23 mouse cellular contexts compared by ENCODE assay signal in the genomic region with DNA sequence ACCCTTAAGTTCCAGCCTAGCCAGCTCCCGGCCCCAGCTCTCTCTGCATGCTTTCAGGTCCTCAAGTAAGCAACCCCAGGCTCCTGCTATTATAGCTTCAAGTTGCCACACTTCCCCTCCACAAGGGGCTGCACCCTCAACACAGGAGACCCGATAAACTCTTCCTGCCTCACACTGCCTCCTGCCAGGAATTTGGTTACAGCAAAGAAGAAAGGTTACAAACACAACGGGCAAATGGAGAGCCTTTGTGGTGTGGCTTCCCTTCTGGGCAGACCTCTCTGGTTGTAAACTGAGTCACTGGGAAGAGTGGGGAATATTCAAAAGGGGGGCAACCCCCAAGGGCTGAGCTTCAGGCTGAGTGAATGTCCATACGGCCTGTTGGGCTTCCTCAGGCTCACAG.
DNase-seq lines count a peak whose midpoint lies in the region; ATAC-seq lines count a peak whose summit lies in the region.
"Had no signal": no experiment of that assay in that cellular context is flagged by ENCODE, and none has a peak within 500 bp of the region (broad histone marks: within the 10 kb centered on the region; RNA-seq: fewer than 3 reads in every experiment).

No protein-coding gene starts in this region.

- no peak overlapping the region for H3K4me2 ChIP-seq in intestine, embryonic 14.5 days (ENCODE audit: low read length)
- H3K4me2 ChIP-seq in intestine, embryonic 15.5 days (replicated peaks): no peak overlapping the region
- H3K4me2 ChIP-seq in kidney, embryonic 16.5 days (replicated peaks; ENCODE audit: low read depth, low read length): no peak overlapping the region
- H3K4me2 ChIP-seq: embryonic facial prominence, embryonic 15.5 days; heart, embryonic 13.5 days; hindbrain, embryonic 12.5 days had no signal

- H3K9me3 ChIP-seq in intestine, embryonic 14.5 days (ENCODE audit: control insufficient read depth, low read length): no peaks in the 10 kb centered on the region
- H3K9me3 ChIP-seq in intestine, embryonic 15.5 days: no peaks in the 10 kb centered on the region
- H3K9me3 ChIP-seq in kidney, embryonic 16.5 days (ENCODE audit: low read length): no peaks in the 10 kb centered on the region
- H3K9me3 ChIP-seq: embryonic facial prominence, embryonic 15.5 days; forebrain, embryonic 10.5 days; heart, embryonic 13.5 days; hindbrain, embryonic 12.5 days had no signal

- H3K36me3 ChIP-seq in intestine, embryonic 14.5 days (ENCODE audit: control insufficient read depth, insufficient read depth, low read length): no peaks in the 10 kb centered on the region
- H3K36me3 ChIP-seq in intestine, embryonic 15.5 days: no peaks in the 10 kb centered on the region
- H3K36me3 ChIP-seq in kidney, embryonic 16.5 days (ENCODE audit: insufficient read depth, low read length): no peaks in the 10 kb centered on the region
- H3K36me3 ChIP-seq: embryonic facial prominence, embryonic 15.5 days; forebrain, embryonic 10.5 days; heart, embryonic 13.5 days; hindbrain, embryonic 12.5 days had no signal

- H3K27me3 ChIP-seq in intestine, embryonic 14.5 days (replicated peaks; ENCODE audit: control insufficient read depth, insufficient read depth, low read length): no peaks in the 10 kb centered on the region
- H3K27me3 ChIP-seq in intestine, embryonic 15.5 days (replicated peaks): no peaks in the 10 kb centered on the region
- no peaks in the 10 kb centered on the region for H3K27me3 ChIP-seq in kidney, embryonic 16.5 days (ENCODE audit: insufficient read depth, low read length)
- H3K27me3 ChIP-seq: CH12.LX; embryonic facial prominence, embryonic 15.5 days; heart, embryonic 13.5 days; hindbrain, embryonic 12.5 days; Patski had no signal

- H3K4me1 ChIP-seq in intestine, embryonic 14.5 days (replicated peaks; ENCODE audit: control insufficient read depth, insufficient read depth, low read length): no peaks in the 10 kb centered on the region; the same call in 1 of the 2 replicates
- H3K4me1 ChIP-seq in intestine, embryonic 15.5 days (replicated peaks): no peaks in the 10 kb centered on the region
- H3K4me1 ChIP-seq in kidney, embryonic 16.5 days (ENCODE audit: insufficient read depth, low read length): no peaks in the 10 kb centered on the region
- H3K4me1 ChIP-seq: forebrain, embryonic 10.5 days; hindbrain, embryonic 12.5 days had no signal

- no peak overlapping the region for H3K9ac ChIP-seq in intestine, embryonic 14.5 days (ENCODE audit: low read length)
- no peak overlapping the region for H3K9ac ChIP-seq in intestine, embryonic 15.5 days
- no peak overlapping the region for H3K9ac ChIP-seq in kidney, embryonic 16.5 days (replicated peaks; ENCODE audit: low read length)
- H3K9ac ChIP-seq: embryonic facial prominence, embryonic 15.5 days; heart, embryonic 13.5 days; hindbrain, embryonic 12.5 days had no signal

- ATAC-seq in intestine, embryonic 14.5 days (replicated peaks; ENCODE audit: low FRiP score, low TSS enrichment, low read depth): no peak
- no peak for ATAC-seq in intestine, embryonic 15.5 days
- no peak for ATAC-seq in kidney, embryonic 16.5 days (ENCODE audit: low FRiP score, low TSS enrichment)
- ATAC-seq: activated CD4-positive, CD25-positive, alpha-beta regulatory T cell, adult 4 months; Patski had no signal

- H3K27ac ChIP-seq in intestine, embryonic 14.5 days (ENCODE audit: low read depth): no peak overlapping the region
- H3K27ac ChIP-seq in intestine, embryonic 15.5 days: no peak overlapping the region
- no peak overlapping the region for H3K27ac ChIP-seq in kidney, embryonic 16.5 days (ENCODE audit: low read length)
- H3K27ac ChIP-seq: embryonic facial prominence, embryonic 15.5 days; forebrain, embryonic 10.5 days; heart, embryonic 13.5 days; hindbrain, embryonic 12.5 days had no signal

- peak; percentile 74 for DNase-seq in heart, adult 11 months
- DNase-seq in heart, adult 8-10 months (ENCODE audit: low spot score): no peak
- peak; percentile 45 for DNase-seq in intestine, embryonic 14.5 days (ENCODE audit: low spot score)
- peak; percentile 22 for DNase-seq in testis, postnatal 10 days (ENCODE audit: low spot score)
- no peak for DNase-seq in testis, postnatal 14 days (ENCODE audit: low spot score)
- DNase-seq: adrenal gland, adult 2 months; adrenal gland, postnatal 25 days; cerebellum, adult 18-20 months; cerebellum, adult 9-11 months; cerebellum, postnatal 36 days; gastrocnemius, postnatal 10 days; heart, postnatal 36 days; kidney, adult 18-20 months had no signal

- 55% methylated on average over 4 of the region's 4 CpGs for WGBS in intestine, embryonic 14.5 days
- WGBS in intestine, embryonic 15.5 days: 40% methylated on average over 4 of the region's 4 CpGs
- 42% methylated on average over 4 of the region's 4 CpGs for WGBS in kidney, embryonic 16.5 days

- no peak overlapping the region for H3K4me3 ChIP-seq in intestine, embryonic 14.5 days (ENCODE audit: low read depth, low read length)
- no peak overlapping the region for H3K4me3 ChIP-seq in intestine, embryonic 15.5 days (replicated peaks)
- no peak overlapping the region for H3K4me3 ChIP-seq in kidney, embryonic 16.5 days (ENCODE audit: low read length)
- H3K4me3 ChIP-seq: embryonic facial prominence, embryonic 15.5 days; erythroblast, embryonic 14.5 days; forebrain, embryonic 10.5 days; heart, embryonic 13.5 days; hindbrain, embryonic 12.5 days had no signal

Comparison
In these comparisons a context has a peak if more than half of its experiments do, and no peak if none do; other contexts are left out.
1. DNase-seq: peak in heart, adult 11 months (single experiment), intestine, embryonic 14.5 days (single experiment) and testis, postnatal 10 days (single experiment); none in heart, adult 8-10 months (single experiment) and testis, postnatal 14 days (single experiment).